Mouse (Mus musculus): Measurements from ENCODE around the gene Mab21l1. TPM values are rescaled to one million over a fixed set of nuclear protein-coding genes. Genes with fewer than 3 reads are reported as not detected.
A peak's percentile ranks its signal among the peaks of the same experiment; 100 is the strongest.

The Mab21l1 gene
- polyA plus RNA-seq, 1 experiment from 2014 or later, result 68.5 TPM

- no peaks in the 10 kb centered on the region for H3K27me3 ChIP-seq (ENCODE audit: control insufficient read depth, insufficient read depth, low read length)
- ATAC-seq (ENCODE audit: low FRiP score), result no peak
- no peaks in the 10 kb centered on the region for H3K9me3 ChIP-seq (ENCODE audit: control insufficient read depth, low read length)
- H3K36me3 ChIP-seq (ENCODE audit: control insufficient read depth, insufficient read depth, low read length), result no peaks in the 10 kb centered on the region
- no peaks in the 10 kb centered on the region for H3K4me1 ChIP-seq (replicated peaks; ENCODE audit: control insufficient read depth, insufficient read depth, low read length)
- no peak overlapping the region for H3K9ac ChIP-seq (ENCODE audit: low read depth, low read length)
- WGBS, result 84% methylated on average over 6 of the region's 6 CpGs
- DNase-seq (ENCODE audit: low spot score), result no peak
- H3K4me2 ChIP-seq (replicated peaks; ENCODE audit: low read depth, low read length), result no peak overlapping the region
- 0 out of 2 replicates have a peak overlapping the region, but pooled peaks have one; percentile 33 for H3K27ac ChIP-seq (ENCODE audit: low read depth, low read length)
- H3K4me3 ChIP-seq (ENCODE audit: low read depth, low read length), result no peak overlapping the region
Observed at GRCm38 (mm10) chr3:55816638-55817375, 34.5 kb downstream of the Mab21l1 start.

GRCm38 (mm10) chr3:55818082-55818481 lies 35.8 kb downstream of the Mab21l1 start:
- Histone ChIP-seq H3K27me3 (ENCODE audit: control insufficient read depth, insufficient read depth, low read length) (no peaks in the 10 kb centered on the region), H3K4me2 (replicated peaks; ENCODE audit: low read depth, low read length) (no peak overlapping the region), H3K4me1 (replicated peaks; ENCODE audit: control insufficient read depth, insufficient read depth, low read length) (no peaks in the 10 kb centered on the region), H3K27ac (ENCODE audit: low read depth, low read length) (no peak overlapping the region), H3K9ac (ENCODE audit: low read depth, low read length) (no peak overlapping the region), H3K9me3 (ENCODE audit: control insufficient read depth, low read length) (no peaks in the 10 kb centered on the region), H3K36me3 (ENCODE audit: control insufficient read depth, insufficient read depth, low read length) (no peaks in the 10 kb centered on the region), H3K4me3 (ENCODE audit: low read depth, low read length) (no peak overlapping the region)
- no peak for DNase-seq (ENCODE audit: low spot score)
- no peak for ATAC-seq (ENCODE audit: low FRiP score)
- 92% methylated on average over 2 of the region's 2 CpGs for WGBS

- no peak overlapping the region for H3K9ac ChIP-seq (ENCODE audit: low read depth, low read length)
- H3K4me3 ChIP-seq (ENCODE audit: low read depth, low read length), result no peak overlapping the region
- H3K9me3 ChIP-seq (ENCODE audit: control insufficient read depth, low read length), result no peaks in the 10 kb centered on the region
- H3K27me3 ChIP-seq (ENCODE audit: control insufficient read depth, insufficient read depth, low read length), result no peaks in the 10 kb centered on the region
- no peak overlapping the region for H3K4me2 ChIP-seq (replicated peaks; ENCODE audit: low read depth, low read length)
- H3K36me3 ChIP-seq (ENCODE audit: control insufficient read depth, insufficient read depth, low read length), result no peaks in the 10 kb centered on the region
- no peaks in the 10 kb centered on the region for H3K4me1 ChIP-seq (replicated peaks; ENCODE audit: control insufficient read depth, insufficient read depth, low read length)
- ATAC-seq (ENCODE audit: low FRiP score) (no peak), DNase-seq (ENCODE audit: low spot score) (no peak)
- no peak overlapping the region for H3K27ac ChIP-seq (ENCODE audit: low read depth, low read length)
Observed at GRCm38 (mm10) chr3:55819598-55819997, 37.3 kb downstream of the Mab21l1 start.

- no peak for DNase-seq (ENCODE audit: low spot score)
- Histone ChIP-seq H3K36me3 (ENCODE audit: control insufficient read depth, insufficient read depth, low read length) (no peaks in the 10 kb centered on the region), H3K27me3 (ENCODE audit: control insufficient read depth, insufficient read depth, low read length) (no peaks in the 10 kb centered on the region), H3K9ac (ENCODE audit: low read depth, low read length) (no peak overlapping the region), H3K4me3 (ENCODE audit: low read depth, low read length) (no peak overlapping the region), H3K9me3 (ENCODE audit: control insufficient read depth, low read length) (no peaks in the 10 kb centered on the region), H3K4me1 (replicated peaks; ENCODE audit: control insufficient read depth, insufficient read depth, low read length) (no peaks in the 10 kb centered on the region), H3K27ac (ENCODE audit: low read depth, low read length) (no peak overlapping the region), H3K4me2 (replicated peaks; ENCODE audit: low read depth, low read length) (no peak overlapping the region)
- 69% methylated on average over 3 of the region's 3 CpGs for WGBS
- no peak for ATAC-seq (ENCODE audit: low FRiP score)
Observed at GRCm38 (mm10) chr3:55824864-55825263, 42.6 kb downstream of the Mab21l1 start.

GRCm38 (mm10) chr3:55828481-55829256 lies 46.4 kb downstream of the Mab21l1 start:
- Histone ChIP-seq H3K4me2 (replicated peaks; ENCODE audit: low read depth, low read length) (no peak overlapping the region), H3K4me1 (replicated peaks; ENCODE audit: control insufficient read depth, insufficient read depth, low read length) (no peaks in the 10 kb centered on the region), H3K27ac (ENCODE audit: low read depth, low read length) (no peak overlapping the region), H3K4me3 (ENCODE audit: low read depth, low read length) (no peak overlapping the region), H3K27me3 (ENCODE audit: control insufficient read depth, insufficient read depth, low read length) (no peaks in the 10 kb centered on the region), H3K9me3 (ENCODE audit: control insufficient read depth, low read length) (no peaks in the 10 kb centered on the region), H3K9ac (ENCODE audit: low read depth, low read length) (no peak overlapping the region), H3K36me3 (ENCODE audit: control insufficient read depth, insufficient read depth, low read length) (no peaks in the 10 kb centered on the region)
- ATAC-seq (ENCODE audit: low FRiP score), result no peak
- peak; percentile 15 for DNase-seq (ENCODE audit: low spot score)
- WGBS, result 62% methylated on average over 10 of the region's 10 CpGs

GRCm38 (mm10) chr3:55830226-55830625 lies 47.9 kb downstream of the Mab21l1 start:
- 63% methylated on average over 5 of the region's 5 CpGs for WGBS
- no peak overlapping the region for H3K9ac ChIP-seq (ENCODE audit: low read depth, low read length)
- no peaks in the 10 kb centered on the region for H3K4me1 ChIP-seq (replicated peaks; ENCODE audit: control insufficient read depth, insufficient read depth, low read length)
- no peak overlapping the region for H3K27ac ChIP-seq (ENCODE audit: low read depth, low read length)
- H3K4me3 ChIP-seq (ENCODE audit: low read depth, low read length), result no peak overlapping the region
- H3K36me3 ChIP-seq (ENCODE audit: control insufficient read depth, insufficient read depth, low read length), result no peaks in the 10 kb centered on the region
- DNase-seq (ENCODE audit: low spot score), result peak; percentile 18
- no peaks in the 10 kb centered on the region for H3K27me3 ChIP-seq (ENCODE audit: control insufficient read depth, insufficient read depth, low read length)
- peak; percentile 74 for ATAC-seq (ENCODE audit: low FRiP score)
- H3K9me3 ChIP-seq (ENCODE audit: control insufficient read depth, low read length), result no peaks in the 10 kb centered on the region
- no peak overlapping the region for H3K4me2 ChIP-seq (replicated peaks; ENCODE audit: low read depth, low read length)

Measured in hindbrain, embryonic 11.5 days (tissue).